Comparison of ENCODE assay signal across 8 mouse cellular contexts in the genomic region with DNA sequence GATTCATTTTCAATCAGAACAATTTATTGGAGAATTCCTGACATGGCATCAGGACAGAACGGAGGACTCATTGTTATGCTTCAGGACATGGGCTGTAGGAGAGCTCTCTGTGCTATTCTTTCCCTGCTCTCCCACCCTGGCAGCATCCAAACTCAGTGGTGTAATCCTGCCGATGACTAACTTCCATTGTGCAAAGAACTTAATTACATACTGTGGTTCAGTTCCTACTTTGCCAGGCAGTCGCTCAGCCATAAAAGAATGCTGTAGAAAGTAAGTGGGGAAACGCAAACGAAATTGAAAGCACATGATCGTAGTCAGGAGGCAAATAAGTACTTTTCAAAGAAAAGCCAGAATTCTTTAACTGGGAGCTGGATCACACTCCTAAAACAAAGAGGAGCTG.
DNase-seq lines count a peak whose midpoint lies in the region; ATAC-seq and TF ChIP-seq lines count a peak whose summit lies in the region.

No protein-coding gene starts in this region.

- H3K9ac ChIP-seq in lung, embryonic 14.5 days: no peak overlapping the region
- no peak overlapping the region for H3K9ac ChIP-seq in heart, embryonic 11.5 days (ENCODE audit: low read depth, low read length)

- no peak overlapping the region for H3K27ac ChIP-seq in lung, embryonic 14.5 days (ENCODE audit: low read depth)
- no peak overlapping the region for H3K27ac ChIP-seq in heart, embryonic 11.5 days (ENCODE audit: low read depth, low read length)

- 56% methylated on average over 6 of the region's 6 CpGs for WGBS in lung, embryonic 14.5 days
- WGBS in heart, embryonic 11.5 days (ENCODE audit: insufficient replicate concordance): 68% methylated on average over 6 of the region's 6 CpGs

- TF ChIP-seq CTCF in lung, embryonic 14.5 days (IDR thresholded peaks at IDR 0.05; ENCODE audit: low read depth): no peak

- H3K4me3 ChIP-seq in lung, embryonic 14.5 days (ENCODE audit: low read depth, low read length): no peak overlapping the region
- no peak overlapping the region for H3K4me3 ChIP-seq in heart, embryonic 11.5 days (ENCODE audit: low read depth, low read length)

- H3K4me2 ChIP-seq in lung, embryonic 14.5 days: no peak overlapping the region
- no peak overlapping the region for H3K4me2 ChIP-seq in heart, embryonic 11.5 days

- H3K27me3 ChIP-seq in lung, embryonic 14.5 days (ENCODE audit: insufficient read depth, low read length): no peaks in the 10 kb centered on the region
- no peaks in the 10 kb centered on the region for H3K27me3 ChIP-seq in heart, embryonic 11.5 days (ENCODE audit: control insufficient read depth, insufficient read depth, low read length)

- peak; percentile 5 for DNase-seq in lung, embryonic 14.5 days
- no peak for DNase-seq in lung, postnatal 36 days
- peak; percentile 54 for DNase-seq in forelimb bud, embryonic 11.5 days (ENCODE audit: low read depth, low spot score)
- peak; percentile 1 for DNase-seq in left cerebral cortex, postnatal 4 days
- peak; percentile 7 for DNase-seq in right cerebral cortex, postnatal 25 days
- DNase-seq in heart, adult 11 months: no peak
- no peak for DNase-seq in adrenal gland, postnatal 14 days

- H3K9me3 ChIP-seq in lung, embryonic 14.5 days (ENCODE audit: low read depth, low read length): no peaks in the 10 kb centered on the region
- no peaks in the 10 kb centered on the region for H3K9me3 ChIP-seq in heart, embryonic 11.5 days (replicated peaks; ENCODE audit: control insufficient read depth, low read length)

- no peaks in the 10 kb centered on the region for H3K36me3 ChIP-seq in lung, embryonic 14.5 days (ENCODE audit: insufficient read depth)
- H3K36me3 ChIP-seq in heart, embryonic 11.5 days (ENCODE audit: control insufficient read depth, insufficient read depth, low read length): no peaks in the 10 kb centered on the region

- intact Hi-C loops in left cerebral cortex, postnatal 4 days (cut with DNase I): no loop called here

- no peaks in the 10 kb centered on the region for H3K4me1 ChIP-seq in lung, embryonic 14.5 days (ENCODE audit: insufficient read depth)
- no peaks in the 10 kb centered on the region for H3K4me1 ChIP-seq in heart, embryonic 11.5 days (ENCODE audit: control insufficient read depth, insufficient read depth, low read length)

- ATAC-seq in lung, embryonic 14.5 days (ENCODE audit: insufficient read depth): no peak
- ATAC-seq in heart, embryonic 11.5 days (replicated peaks; ENCODE audit: insufficient number of reproducible peaks, low FRiP score, low TSS enrichment): no peak

Comparison
In these comparisons a context has a peak if more than half of its experiments do, and no peak if none do; other contexts are left out.
1. DNase-seq: peak in lung, embryonic 14.5 days (single experiment), forelimb bud, embryonic 11.5 days (single experiment), left cerebral cortex, postnatal 4 days (single experiment) and right cerebral cortex, postnatal 25 days (single experiment); none in lung, postnatal 36 days (single experiment), heart, adult 11 months (single experiment) and adrenal gland, postnatal 14 days (single experiment).